Comparison of ENCODE assay signal across 15 mouse cellular contexts in genomic region chr12:52671943-52672342, GRCm38 (mm10). TPM values are rescaled to one million over a fixed set of nuclear protein-coding genes. Genes with fewer than 3 reads are reported as not detected.
DNase-seq lines count a peak whose midpoint lies in the region; ATAC-seq lines count a peak whose summit lies in the region.
"Had no signal": no experiment of that assay in that cellular context is flagged by ENCODE, and none has a peak within 500 bp of the region (broad histone marks: within the 10 kb centered on the region; RNA-seq: fewer than 3 reads in every experiment).

No protein-coding gene starts in this region.

- H3K9me3 ChIP-seq in kidney, embryonic 16.5 days (ENCODE audit: low read length) = no peaks in the 10 kb centered on the region
- H3K9me3 ChIP-seq in embryonic facial prominence, embryonic 10.5 days = no peaks in the 10 kb centered on the region
- no peaks in the 10 kb centered on the region for H3K9me3 ChIP-seq in hindbrain, embryonic 10.5 days
- H3K9me3 ChIP-seq in midbrain, embryonic 14.5 days (ENCODE audit: control insufficient read depth, low read length) = no peaks in the 10 kb centered on the region
- H3K9me3 ChIP-seq: stomach, embryonic 15.5 days had no signal

- DNase-seq in kidney, postnatal 36 days = no peak
- DNase-seq in embryonic facial prominence, embryonic 10.5 days (ENCODE audit: low spot score) = no peak
- DNase-seq in hindbrain, embryonic 10.5 days (ENCODE audit: low spot score) = no peak
- no peak for DNase-seq in midbrain, embryonic 14.5 days
- DNase-seq in right cerebral cortex, adult 18-20 months = no peak
- DNase-seq in lung, postnatal 25 days (ENCODE audit: low spot score) = no peak
- DNase-seq in frontal cortex, postnatal 25 days (ENCODE audit: low spot score in 2 of 2) = no peak
- DNase-seq: adrenal gland, adult 2 months; lung, adult 18-20 months had no signal

- peaks cover 10% of the 10 kb centered on the region for H3K4me1 ChIP-seq in kidney, embryonic 16.5 days (ENCODE audit: insufficient read depth, low read length)
- H3K4me1 ChIP-seq in embryonic facial prominence, embryonic 10.5 days = peaks cover 16% of the 10 kb centered on the region
- H3K4me1 ChIP-seq in hindbrain, embryonic 10.5 days (replicated peaks) = peaks cover 30% of the 10 kb centered on the region
- H3K4me1 ChIP-seq in midbrain, embryonic 14.5 days (ENCODE audit: control insufficient read depth, insufficient read depth, low read length) = peaks cover 8% of the 10 kb centered on the region

- peak overlapping the region; percentile 31; the same call in 1 of the 2 replicates for H3K4me2 ChIP-seq in kidney, embryonic 16.5 days (replicated peaks; ENCODE audit: low read depth, low read length)
- H3K4me2 ChIP-seq in midbrain, embryonic 14.5 days (ENCODE audit: low read length) = no peak overlapping the region
- H3K4me2 ChIP-seq: heart, embryonic 11.5 days; stomach, embryonic 15.5 days had no signal

- no peak overlapping the region for H3K4me3 ChIP-seq in kidney, embryonic 16.5 days (ENCODE audit: low read length)
- H3K4me3 ChIP-seq in embryonic facial prominence, embryonic 10.5 days = no peak overlapping the region; the same call in 1 of the 2 replicates
- H3K4me3 ChIP-seq in hindbrain, embryonic 10.5 days = 0 out of 2 replicates have a peak overlapping the region, but pooled peaks have one; percentile 21
- no peak overlapping the region for H3K4me3 ChIP-seq in midbrain, embryonic 14.5 days (replicated peaks; ENCODE audit: low read depth, low read length)
- H3K4me3 ChIP-seq: layer of hippocampus, adult 2 months; stomach, embryonic 15.5 days had no signal

- peak overlapping the region; percentile 53; the same call in 1 of the 2 replicates for H3K27ac ChIP-seq in kidney, embryonic 16.5 days (ENCODE audit: low read length)
- peak overlapping the region; percentile 65 for H3K27ac ChIP-seq in embryonic facial prominence, embryonic 10.5 days (replicated peaks)
- peak overlapping the region; percentile 86 for H3K27ac ChIP-seq in hindbrain, embryonic 10.5 days
- H3K27ac ChIP-seq in midbrain, embryonic 14.5 days (replicated peaks; ENCODE audit: low read depth, low read length) = peak overlapping the region; percentile 22
- H3K27ac ChIP-seq: layer of hippocampus, adult 2 months; stomach, embryonic 15.5 days had no signal

- ATAC-seq in kidney, embryonic 16.5 days (ENCODE audit: low FRiP score, low TSS enrichment) = peak; percentile 54; the same call in 1 of the 2 replicates
- ATAC-seq in midbrain, embryonic 14.5 days (ENCODE audit: low FRiP score, low TSS enrichment) = no peak
- ATAC-seq: CD4-positive, CD25-positive, alpha-beta regulatory T cell, adult 4 months had no signal

- WGBS in kidney, embryonic 16.5 days = 24% methylated on average over 6 of the region's 6 CpGs
- 39% methylated on average over 6 of the region's 6 CpGs for WGBS in embryonic facial prominence, embryonic 10.5 days
- WGBS in hindbrain, embryonic 10.5 days = 39% methylated on average over 6 of the region's 6 CpGs
- 21% methylated on average over 6 of the region's 6 CpGs for WGBS in midbrain, embryonic 14.5 days

- no peaks in the 10 kb centered on the region for H3K36me3 ChIP-seq in kidney, embryonic 16.5 days (ENCODE audit: insufficient read depth, low read length)
- H3K36me3 ChIP-seq in embryonic facial prominence, embryonic 10.5 days (replicated peaks) = no peaks in the 10 kb centered on the region
- H3K36me3 ChIP-seq in hindbrain, embryonic 10.5 days = no peaks in the 10 kb centered on the region
- no peaks in the 10 kb centered on the region for H3K36me3 ChIP-seq in midbrain, embryonic 14.5 days (ENCODE audit: control insufficient read depth, insufficient read depth, low read length)
- H3K36me3 ChIP-seq: stomach, embryonic 15.5 days had no signal

- no peaks in the 10 kb centered on the region for H3K27me3 ChIP-seq in kidney, embryonic 16.5 days (ENCODE audit: insufficient read depth, low read length)
- H3K27me3 ChIP-seq in embryonic facial prominence, embryonic 10.5 days (replicated peaks; ENCODE audit: low read depth, poor library complexity, severe bottlenecking) = no peaks in the 10 kb centered on the region
- no peaks in the 10 kb centered on the region for H3K27me3 ChIP-seq in hindbrain, embryonic 10.5 days (ENCODE audit: insufficient read depth, poor library complexity, severe bottlenecking)
- H3K27me3 ChIP-seq in midbrain, embryonic 14.5 days (ENCODE audit: control insufficient read depth, insufficient read depth, low read length) = no peaks in the 10 kb centered on the region
- H3K27me3 ChIP-seq: Patski; stomach, embryonic 15.5 days had no signal

- H3K9ac ChIP-seq in kidney, embryonic 16.5 days (replicated peaks; ENCODE audit: low read length) = no peak overlapping the region
- no peak overlapping the region for H3K9ac ChIP-seq in midbrain, embryonic 14.5 days (replicated peaks; ENCODE audit: low read length)
- H3K9ac ChIP-seq: stomach, embryonic 15.5 days had no signal

RNA-seq across cellular contexts. Expression of gene Akap6, which starts 27.2 kb away (rescaled TPM):
- 0.23 and 0.41 TPM in 2 replicates for polyA plus RNA-seq in kidney, embryonic 16.5 days (2015; fragmentation: Nextera tagmentation; extraction: Ambion mirVana)
- polyA plus RNA-seq in embryonic facial prominence, embryonic 10.5 days (2016; fragmentation: Nextera tagmentation; extraction: Ambion mirVana) = 4.3 and 4.4 TPM in 2 replicates
- 11.2 and 18.7 TPM in 2 replicates for polyA plus RNA-seq in hindbrain, embryonic 10.5 days (2016; fragmentation: Nextera tagmentation; extraction: Ambion mirVana)
- polyA plus RNA-seq in midbrain, embryonic 14.5 days (2014; fragmentation: Nextera tagmentation; extraction: Ambion mirVana) = 27.2 and 35.2 TPM in 2 replicates

Comparison
In these comparisons a context has a peak if more than half of its experiments do, and no peak if none do; other contexts are left out.
1. H3K27ac ChIP-seq: peak in every context shown above with its lines; median percentile 86 in hindbrain, embryonic 10.5 days; 65 in embryonic facial prominence, embryonic 10.5 days; 53 in kidney, embryonic 16.5 days; 22 in midbrain, embryonic 14.5 days.